Mouse (Mus musculus) MEL (cell line): ENCODE results near the gene Gm20708. TPM values are rescaled to one million over a fixed set of nuclear protein-coding genes. Genes with fewer than 3 reads are reported as not detected.

Experiments
- DNase-seq: peaks from one replicate; pipeline ENCODE4 v3.0.0; 2011; ENCODE audit warnings: low read depth, low spot score
- H3K27ac ChIP-seq: 2 replicates; pipeline ENCODE4 v1.5.1; 2012; ENCODE audit warnings: low read depth, mild to moderate bottlenecking, control low read depth, low read length, moderate library complexity; ENCODE audit not compliant: control insufficient read depth
- H3K27me3 ChIP-seq, 2 experiments: fragments of 150-350 bp in 1 of 2; sonication (generic) in 1 of 2; 2 replicates each; pipeline ENCODE4 v1.6.1; 2012; ENCODE audit warnings: low read length in 2 of 2, mild to moderate bottlenecking in 2 of 2, improper control_type of control experiment in 1 of 2, moderate library complexity in 1 of 2; ENCODE audit not compliant: insufficient read depth in 2 of 2, control insufficient read depth in 1 of 2
- H3K36me3 ChIP-seq, 2 experiments: 2 replicates each; pipeline ENCODE4 v1.6.1; 2012 to 2014; ENCODE audit warnings: low read length in 2 of 2, improper control_type of control experiment in 1 of 2, inconsistent platforms in 1 of 2, mild to moderate bottlenecking in 1 of 2; ENCODE audit not compliant: insufficient read depth in 2 of 2, control insufficient read depth in 1 of 2
- H3K4me1 ChIP-seq, 2 experiments: fragments of 150-350 bp in 1 of 2; sonication (generic) in 1 of 2; 2 replicates each; pipeline ENCODE4 v1.6.1; 2012; ENCODE audit warnings: low read length in 2 of 2, improper control_type of control experiment in 1 of 2, mild to moderate bottlenecking in 1 of 2; ENCODE audit not compliant: insufficient read depth in 2 of 2, control insufficient read depth in 1 of 2
- H3K4me3 ChIP-seq, 2 experiments: fragments of 150-350 bp in 1 of 2; sonication (generic) in 1 of 2; 2 replicates each; pipeline ENCODE4 v1.5.1; 2012; ENCODE audit warnings: low read depth in 2 of 2, low read length in 2 of 2, mild to moderate bottlenecking in 2 of 2, moderate library complexity in 2 of 2, control low read depth in 1 of 2, improper control_type of control experiment in 1 of 2; ENCODE audit not compliant: control insufficient read depth in 1 of 2, insufficient read depth in 1 of 2
- H3K79me2 ChIP-seq: 2 replicates; pipeline ENCODE4 v1.6.1; 2012; ENCODE audit warnings: mild to moderate bottlenecking, low read length, moderate library complexity; ENCODE audit not compliant: control insufficient read depth, poor library complexity, insufficient read depth
- H3K9ac ChIP-seq: 2 replicates; pipeline ENCODE4 v1.6.1; 2012; ENCODE audit warnings: low read depth, mild to moderate bottlenecking, control low read depth, low read length, moderate library complexity; ENCODE audit not compliant: control insufficient read depth, poor library complexity, severe bottlenecking
- H3K9me3 ChIP-seq: fragments of 150-350 bp; sonication (generic); replicated peaks from 2 replicates; pipeline ENCODE4 v1.6.1; 2012; ENCODE audit warnings: mild to moderate bottlenecking, low read length, improper control_type of control experiment, moderate library complexity; ENCODE audit not compliant: insufficient read depth
- BHLHE40 ChIP-seq: IDR thresholded peaks from 2 replicates; pipeline ENCODE4 v1.6.1; 2012; ENCODE audit warnings: low read depth, mild to moderate bottlenecking, inconsistent platforms, low read length, improper control_type of control experiment, borderline replicate concordance
- ELF1 ChIP-seq: IDR thresholded peaks from 2 replicates; pipeline ENCODE4 v1.6.1; 2014; ENCODE audit warnings: low read depth, mild to moderate bottlenecking, inconsistent platforms, low read length, improper control_type of control experiment, moderate library complexity
- HCFC1 ChIP-seq: IDR thresholded peaks from 2 replicates; pipeline ENCODE4 v1.6.1; 2012; ENCODE audit warnings: low read depth, mild to moderate bottlenecking, inconsistent platforms, low read length, improper control_type of control experiment, moderate library complexity
- KAT2A ChIP-seq: conservative IDR thresholded peaks from 2 replicates; pipeline ENCODE4 v1.6.1; 2012; ENCODE audit warnings: low read depth, low read length, improper control_type of control experiment, inconsistent platforms
- MXI1 ChIP-seq: IDR thresholded peaks from 2 replicates; pipeline ENCODE4 v1.6.1; 2011; ENCODE audit warnings: mild to moderate bottlenecking, low read depth, low read length, improper control_type of control experiment
- POLR2A ChIP-seq, 2 experiments: IDR thresholded peaks; 2 replicates each; pipeline ENCODE4 v1.6.1; 2011 to 2012; ENCODE audit warnings: low read length in 2 of 2, mild to moderate bottlenecking in 2 of 2, control low read depth in 1 of 2, improper control_type of control experiment in 1 of 2, low read depth in 1 of 2, moderate library complexity in 1 of 2; ENCODE audit not compliant: control insufficient read depth in 1 of 2, insufficient read depth in 1 of 2, poor library complexity in 1 of 2
- POLR2AphosphoS2 ChIP-seq: IDR thresholded peaks from 2 replicates; pipeline ENCODE4 v1.6.1; 2011; ENCODE audit warnings: low read length, improper control_type of control experiment
- TAL1 ChIP-seq: IDR thresholded peaks from 2 replicates; pipeline ENCODE4 v1.6.1; 2012; ENCODE audit warnings: mild to moderate bottlenecking, inconsistent platforms, low read length, moderate library complexity, mixed read lengths
- TBP ChIP-seq: IDR thresholded peaks from 2 replicates; pipeline ENCODE4 v1.8.0; 2011; ENCODE audit warnings: low read depth, low read length, improper control_type of control experiment
- ZKSCAN1 ChIP-seq: IDR thresholded peaks from 2 replicates; pipeline ENCODE4 v1.6.1; 2012; ENCODE audit warnings: low read depth, mild to moderate bottlenecking, inconsistent platforms, low read length, improper control_type of control experiment, moderate library complexity
- ZNF384 ChIP-seq: IDR thresholded peaks from 2 replicates; pipeline ENCODE4 v1.6.1; 2012; ENCODE audit warnings: low read depth, mild to moderate bottlenecking, inconsistent platforms, low read length, improper control_type of control experiment
- polyA plus RNA-seq, 2 experiments: library from polyadenylated mRNA; stranded (reverse) in 1 of 2; unstranded in 1 of 2; fragments of >175 nt in 1 of 2; fragments of >200 nt in 1 of 2; gene quantifications; 2 replicates each; pipeline versions ENCODE4 v1.2.1 to v1.2.4; 2012; ENCODE audit warnings: low replicate concordance in 2 of 2, low read depth in 1 of 2; ENCODE audit not compliant: insufficient read length in 2 of 2, insufficient read depth in 1 of 2, missing spikeins in 1 of 2
- total RNA-seq: library from RNA; depleted of rRNA; stranded (reverse); fragments of 300-350 nt; gene quantifications from 2 replicates; pipeline ENCODE4 v1.2.3, GENCODE M21; 2012

Gene Gm20708
- total and polyA plus RNA-seq, 3 experiments, result 0.70 to 0.85 TPM; not detected in 1

GRCm38 (mm10) chr11:117857462-117857861, 48.0 kb downstream of the Gm20708 start:
- H3K9me3 ChIP-seq, result no peaks in the 10 kb centered on the region
- peak; percentile 69 for DNase-seq
- TF ChIP-seq TBP (peak; percentile 78), POLR2AphosphoS2 (peak; percentile 4; the same call in 1 of the 2 replicates), POLR2A (IDR thresholded peaks at IDR 0.05; ENCODE audit: control insufficient read depth in 1 of 2, insufficient read depth in 1 of 2, low read depth in 1 of 2, low read length in 2 of 2, poor library complexity in 1 of 2) (peak in 1 of 2 experiments; percentile 48; a peak in 2 of 4 replicates), ZKSCAN1 (no peak), TAL1 (no peak)
- H3K79me2 ChIP-seq, result no peaks in the 10 kb centered on the region; the same call in 1 of the 2 replicates
- H3K27ac ChIP-seq, result 0 out of 2 replicates have a peak overlapping the region, but pooled peaks have one; percentile 2
- peaks cover 2 to 21% of the 10 kb centered on the region in 2 experiments; a peak in 3 of 4 replicates for H3K36me3 ChIP-seq
- no peaks in the 10 kb centered on the region for H3K27me3 ChIP-seq
- no peak overlapping the region for H3K4me3 ChIP-seq
- H3K9ac ChIP-seq, result no peak overlapping the region
- H3K4me1 ChIP-seq, result 0 out of 4 replicates have a peak, but pooled peaks cover 0 to 2% of the 10 kb centered on the region in 2 experiments

GRCm38 (mm10) chr11:117858392-117858791, 48.9 kb downstream of the Gm20708 start:
- H3K9me3 ChIP-seq, result no peaks in the 10 kb centered on the region
- no peak for DNase-seq
- no peak overlapping the region for H3K4me3 ChIP-seq
- no peaks in the 10 kb centered on the region for H3K79me2 ChIP-seq
- no peak for TF ChIP-seq BHLHE40
- no peak for TF ChIP-seq KAT2A
- peak; percentile 15; the same call in 1 of the 2 replicates for TF ChIP-seq ZNF384
- no peak for TF ChIP-seq HCFC1
- TF ChIP-seq MXI1, result no peak
- 0 out of 4 replicates have a peak, but pooled peaks cover 0 to 2% of the 10 kb centered on the region in 2 experiments for H3K4me1 ChIP-seq
- H3K36me3 ChIP-seq, result peaks cover 2 to 15% of the 10 kb centered on the region in 2 experiments; a peak in 3 of 4 replicates
- H3K27ac ChIP-seq, result peak overlapping the region; percentile 26; the same call in 1 of the 2 replicates
- no peak overlapping the region for H3K9ac ChIP-seq
- no peaks in the 10 kb centered on the region for H3K27me3 ChIP-seq

DNA sequence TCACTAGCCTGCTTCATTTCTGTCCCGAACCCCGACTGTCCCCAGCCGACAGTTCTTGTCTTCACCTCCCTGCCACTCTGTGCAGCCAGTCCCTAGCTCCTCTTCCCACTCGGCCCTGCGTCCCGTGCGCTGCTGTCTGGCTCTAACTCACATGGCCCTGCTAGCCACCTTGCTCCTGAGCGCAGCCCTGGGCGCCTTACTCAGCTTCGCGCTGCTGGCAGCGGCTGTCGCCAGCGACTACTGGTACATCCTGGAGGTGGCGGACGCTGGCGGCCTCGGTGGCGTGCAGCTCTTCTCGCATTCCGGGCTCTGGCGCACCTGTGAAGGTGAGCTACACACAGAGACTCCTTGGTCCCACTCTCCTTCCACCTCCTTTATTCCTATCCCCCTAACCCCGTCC, 51.1 kb downstream of the Gm20708 start, which contains the start of gene Tmem235:
Gene Tmem235 (plus strand): TSS at position 152 of the 400 bp plus-strand sequence.
- TF ChIP-seq ELF1, result no peak
- no peak for DNase-seq

More for the DNA sequence above, 51.1 kb downstream of the Gm20708 start, which contains the start of gene Tmem235:
- H3K36me3 ChIP-seq, result peaks cover 1 to 2% of the 10 kb centered on the region in 2 experiments; a peak in 1 of 4 replicates
- 0 out of 4 replicates have a peak, but pooled peaks cover 0 to 2% of the 10 kb centered on the region in 2 experiments for H3K4me1 ChIP-seq
- H3K4me3 ChIP-seq, result no peak within 1 kb of the TSS
- no peaks in the 10 kb centered on the region for H3K79me2 ChIP-seq
- H3K27me3 ChIP-seq, result no peaks in the 10 kb centered on the region
- no peak within 1 kb of the TSS for H3K27ac ChIP-seq
- H3K9me3 ChIP-seq, result no peaks in the 10 kb centered on the region
- H3K9ac ChIP-seq, result no peak within 1 kb of the TSS
